Mouse (Mus musculus) hindbrain, embryonic 11.5 days (tissue): ENCODE results near the gene Smim14. TPM values are rescaled to one million over a fixed set of nuclear protein-coding genes. Genes with fewer than 3 reads are reported as not detected.

ENCODE experiments used
- ATAC-seq: fragments of 200-750 bp; cut with Nextera tagmentation; 2 replicates; pipeline ENCODE4 v1.8.0; 2017; ENCODE audit warnings: mild to moderate bottlenecking, moderate TSS enrichment, moderate library complexity; ENCODE audit not compliant: low FRiP score
- DNase-seq: peaks from one replicate; pipeline ENCODE4 v3.0.0-alpha.2; 2015; ENCODE audit warnings: low spot score
- H3K27ac ChIP-seq: fragments of 300-500 bp; sonication (generic); 2 replicates; pipeline ENCODE4 v1.5.1; 2014; ENCODE audit warnings: mild to moderate bottlenecking, low read depth, low read length
- H3K27me3 ChIP-seq: fragments of 300-500 bp; sonication (generic); 2 replicates; pipeline ENCODE4 v1.6.1; 2014; ENCODE audit warnings: mild to moderate bottlenecking, low read length, moderate library complexity, mixed read lengths; ENCODE audit not compliant: control insufficient read depth, insufficient read depth
- H3K36me3 ChIP-seq: fragments of 300-500 bp; sonication (generic); 2 replicates; pipeline ENCODE4 v1.6.1; 2014; ENCODE audit warnings: mild to moderate bottlenecking, low read length, moderate library complexity, mixed read lengths; ENCODE audit not compliant: control insufficient read depth, insufficient read depth
- H3K4me1 ChIP-seq: fragments of 300-500 bp; sonication (generic); replicated peaks from 2 replicates; pipeline ENCODE4 v1.6.1; 2014; ENCODE audit warnings: low read length, mixed read lengths; ENCODE audit not compliant: control insufficient read depth, insufficient read depth
- H3K4me2 ChIP-seq: fragments of 300-500 bp; sonication (generic); replicated peaks from 2 replicates; pipeline ENCODE4 v1.6.1; 2014; ENCODE audit warnings: mild to moderate bottlenecking, low read depth, low read length
- H3K4me3 ChIP-seq: fragments of 300-500 bp; sonication (generic); 2 replicates; pipeline ENCODE4 v1.5.1; 2014; ENCODE audit warnings: low read depth, low read length
- H3K9ac ChIP-seq: fragments of 300-500 bp; sonication (generic); 2 replicates; pipeline ENCODE4 v1.6.1; 2014; ENCODE audit warnings: low read depth, low read length
- H3K9me3 ChIP-seq: fragments of 300-500 bp; sonication (generic); 2 replicates; pipeline ENCODE4 v1.6.1; 2016; ENCODE audit warnings: low read length; ENCODE audit not compliant: control insufficient read depth
- WGBS: fragments of 180-500 bp; shearing (Covaris S2); extraction: QIAGEN DNeasy Blood & Tissue Kit; methylation state at CpG from one replicate; pipeline ENCODE4 v1.1.7; 2014; 5-methylcytosine and 5-hydroxymethylcytosine counted together
- polyA plus RNA-seq: library from polyadenylated mRNA; unstranded; fragments of >200 nt; fragmentation: Nextera tagmentation; extraction: Ambion mirVana; gene quantifications from 2 replicates; pipeline ENCODE4 v1.2.1, GENCODE M21; 2014

Gene Smim14
- polyA plus RNA-seq, 1 experiment from 2014 or later: 109 TPM

GRCm38 (mm10) chr5:65501407-65501806, 35.6 kb downstream of the Smim14 start:
- Histone ChIP-seq H3K27ac (no peak overlapping the region), H3K4me1 (no peaks in the 10 kb centered on the region), H3K27me3 (no peaks in the 10 kb centered on the region), H3K9me3 (no peaks in the 10 kb centered on the region), H3K4me3 (no peak overlapping the region), H3K9ac (no peak overlapping the region), H3K4me2 (no peak overlapping the region), H3K36me3 (no peaks in the 10 kb centered on the region)
- ATAC-seq (no peak), DNase-seq (no peak)
- 92% methylated on average over 9 of the region's 9 CpGs for WGBS

- no peak overlapping the region for H3K4me2 ChIP-seq
- no peak for DNase-seq
- H3K4me3 ChIP-seq: no peak overlapping the region
- 86% methylated on average over 7 of the region's 7 CpGs for WGBS
- no peak for ATAC-seq
- no peak overlapping the region for H3K9ac ChIP-seq
- no peaks in the 10 kb centered on the region for H3K9me3 ChIP-seq
- no peak overlapping the region for H3K27ac ChIP-seq
- no peaks in the 10 kb centered on the region for H3K4me1 ChIP-seq
- no peaks in the 10 kb centered on the region for H3K36me3 ChIP-seq
- H3K27me3 ChIP-seq: no peaks in the 10 kb centered on the region
These were observed 36.8 kb downstream of the Smim14 start for GRCm38 (mm10) chr5:65500231-65500630.

GRCm38 (mm10) chr5:65492716-65493531, 44.1 kb downstream of the Smim14 start, which contains the start of gene Gm43552:
Gene Gm43552, minus strand, starts transcription at chr5:65492833.
- H3K27me3 ChIP-seq: no peaks in the 10 kb centered on the region
- peak; percentile 96 for ATAC-seq
- H3K4me3 ChIP-seq: peak within 1 kb of the TSS; percentile 93
- peak; percentile 88 for DNase-seq
- WGBS: under 1% methylated on average over 63 of the region's 69 CpGs
- H3K9me3 ChIP-seq: no peaks in the 10 kb centered on the region
- peak within 1 kb of the TSS; percentile 92 for H3K27ac ChIP-seq
- H3K4me1 ChIP-seq: no peaks in the 10 kb centered on the region
- H3K36me3 ChIP-seq: no peaks in the 10 kb centered on the region
- peak within 1 kb of the TSS; percentile 93 for H3K9ac ChIP-seq
- H3K4me2 ChIP-seq: peak within 1 kb of the TSS; percentile 72

- Histone ChIP-seq H3K27me3 (no peaks in the 10 kb centered on the region), H3K36me3 (no peaks in the 10 kb centered on the region), H3K4me3 (peak overlapping the region; percentile 93), H3K4me2 (peak overlapping the region; percentile 72), H3K9me3 (no peaks in the 10 kb centered on the region), H3K27ac (peak overlapping the region; percentile 92), H3K4me1 (no peaks in the 10 kb centered on the region), H3K9ac (peak overlapping the region; percentile 93)
- DNase-seq (peak; percentile 78), ATAC-seq (peak; percentile 88)
- WGBS: 1% methylated on average over 53 of the region's 57 CpGs
These were observed 44.9 kb downstream of the Smim14 start for GRCm38 (mm10) chr5:65491767-65492715.

DNA sequence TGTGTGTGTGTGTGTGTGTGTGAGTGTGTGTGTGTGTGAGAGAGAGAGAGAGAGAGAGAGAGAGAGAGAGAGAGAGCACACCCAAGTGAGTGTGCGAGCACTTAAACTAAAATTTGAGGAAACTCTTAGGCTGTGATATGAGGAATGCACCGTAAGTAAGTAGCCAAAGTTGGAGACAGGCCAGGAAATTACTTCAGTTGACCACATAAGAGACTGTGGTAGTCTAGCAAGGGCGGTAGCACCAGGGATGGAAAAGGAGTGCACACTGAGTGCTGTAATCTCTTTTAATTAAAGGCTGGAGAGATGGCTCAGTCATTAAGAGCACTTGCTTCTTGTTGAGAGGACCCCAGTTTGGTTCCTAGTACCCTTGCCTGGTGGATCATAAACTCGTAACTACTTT, 47.2 kb downstream of the Smim14 start:
- Histone ChIP-seq H3K9me3 (no peaks in the 10 kb centered on the region), H3K27me3 (no peaks in the 10 kb centered on the region), H3K9ac (no peak overlapping the region), H3K4me3 (no peak overlapping the region), H3K36me3 (no peaks in the 10 kb centered on the region), H3K27ac (no peak overlapping the region), H3K4me2 (no peak overlapping the region), H3K4me1 (no peaks in the 10 kb centered on the region)
- no peak for DNase-seq
- WGBS: 82% methylated on average over 4 of the region's 4 CpGs
- no peak for ATAC-seq

- H3K4me1 ChIP-seq: no peaks in the 10 kb centered on the region
- no peaks in the 10 kb centered on the region for H3K36me3 ChIP-seq
- H3K4me3 ChIP-seq: no peak overlapping the region
- H3K9me3 ChIP-seq: no peaks in the 10 kb centered on the region
- no peak for DNase-seq
- H3K9ac ChIP-seq: no peak overlapping the region
- no peaks in the 10 kb centered on the region for H3K27me3 ChIP-seq
- ATAC-seq: no peak
- whole genome bisulfite sequencing: 81% methylated on average over 7 of the region's 7 CpGs
- H3K27ac ChIP-seq: no peak overlapping the region
- H3K4me2 ChIP-seq: no peak overlapping the region
These were observed 48.3 kb downstream of the Smim14 start for GRCm38 (mm10) chr5:65488725-65489124.

DNA sequence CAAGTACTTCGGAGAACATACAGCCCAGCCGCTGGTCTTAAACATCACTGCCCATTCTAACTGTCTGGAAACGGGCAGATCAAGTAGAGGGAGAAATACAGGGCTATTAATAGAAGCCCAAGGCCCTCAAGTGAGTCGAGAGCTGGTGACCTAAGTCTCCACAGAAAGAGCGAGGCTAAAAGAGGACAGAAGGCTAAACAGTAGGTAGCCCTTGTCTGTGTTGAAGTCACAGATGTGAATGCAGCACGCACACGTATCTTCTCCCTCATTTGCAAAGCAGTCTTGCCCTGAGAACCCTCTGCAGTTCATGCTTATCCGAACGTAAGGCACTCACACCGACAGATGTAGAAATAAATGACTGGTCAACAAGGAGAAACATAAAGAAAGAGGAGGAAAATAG, 49.6 kb downstream of the Smim14 start:
- Histone ChIP-seq H3K4me2 (no peak overlapping the region), H3K9me3 (no peaks in the 10 kb centered on the region), H3K27ac (no peak overlapping the region), H3K36me3 (no peaks in the 10 kb centered on the region), H3K4me3 (no peak overlapping the region), H3K4me1 (no peaks in the 10 kb centered on the region), H3K9ac (no peak overlapping the region), H3K27me3 (no peaks in the 10 kb centered on the region)
- ATAC-seq (no peak), DNase-seq (no peak)
- WGBS: 84% methylated on average over 10 of the region's 10 CpGs

- Histone ChIP-seq H3K9me3 (no peaks in the 10 kb centered on the region), H3K4me1 (no peaks in the 10 kb centered on the region), H3K27ac (no peak overlapping the region), H3K4me3 (no peak overlapping the region), H3K27me3 (no peaks in the 10 kb centered on the region), H3K9ac (no peak overlapping the region), H3K36me3 (no peaks in the 10 kb centered on the region), H3K4me2 (no peak overlapping the region)
- ATAC-seq (no peak), DNase-seq (no peak)
- 82% methylated on average over 2 of the region's 2 CpGs for WGBS
These were observed 50.5 kb downstream of the Smim14 start for GRCm38 (mm10) chr5:65486514-65486913.
